Mouse (Mus musculus) cerebellum, adult 9-11 months (tissue): ENCODE results near the gene Rnf222.
"Not testable (repeated sequence)": the region's sequence is repeated elsewhere in the genome, so short reads cannot be mapped to it uniquely, and the experiment has no call there.

Source experiments
- DNase-seq: peaks from one replicate; pipeline ENCODE4 v3.0.0; 2022

The Rnf222 gene

GRCm38 (mm10) chr11:68911531-68912177 lies 23.3 kb downstream of the Rnf222 start:
- no peak for DNase-seq

GRCm38 (mm10) chr11:68914566-68914965 lies 26.2 kb downstream of the Rnf222 start:
- DNase-seq, result no peak

GRCm38 (mm10) chr11:68923191-68923590 lies 34.8 kb downstream of the Rnf222 start:
- DNase-seq, result no peak

- DNase-seq, result no peak
These were observed 36.4 kb downstream of the Rnf222 start for GRCm38 (mm10) chr11:68924749-68925148.

GRCm38 (mm10) chr11:68926981-68927380 lies 38.6 kb downstream of the Rnf222 start, which contains the start of gene Odf4:
TSS of gene Odf4 (minus strand) at chr11:68927081.
- DNase-seq, result no peak

GRCm38 (mm10) chr11:68929947-68930346 lies 41.6 kb downstream of the Rnf222 start:
- DNase-seq, result no peak

GRCm38 (mm10) chr11:68933885-68934507 lies 45.6 kb downstream of the Rnf222 start:
- no peak for DNase-seq

- not testable (repeated sequence) for DNase-seq
These were observed 48.6 kb downstream of the Rnf222 start for GRCm38 (mm10) chr11:68936951-68937350.

- peak; percentile 95 for DNase-seq
These were observed 51.3 kb downstream of the Rnf222 start for GRCm38 (mm10) chr11:68939451-68940304.

- DNase-seq, result no peak
These were observed 52.2 kb downstream of the Rnf222 start for GRCm38 (mm10) chr11:68940516-68940915.

- no peak for DNase-seq
These were observed 54.4 kb downstream of the Rnf222 start for GRCm38 (mm10) chr11:68942731-68943130.

GRCm38 (mm10) chr11:68945245-68945644 lies 56.9 kb downstream of the Rnf222 start:
- no peak for DNase-seq
